Comparison of ENCODE assay signal across 26 mouse cellular contexts in genomic region chr12:70804989-70805388, GRCm38 (mm10).
"Had no signal": no experiment of that assay in that cellular context is flagged by ENCODE, and none has a peak within 500 bp of the region (broad histone marks: within the 10 kb centered on the region; RNA-seq: fewer than 3 reads in every experiment).

No protein-coding gene starts in this region.

- H3K9ac ChIP-seq: heart, embryonic 13.5 days; heart, embryonic 15.5 days; hindbrain, embryonic 13.5 days; hindbrain, embryonic 15.5 days; kidney, embryonic 15.5 days; limb, embryonic 12.5 days; liver, embryonic 13.5 days had no signal

- H3K4me2 ChIP-seq: heart, embryonic 13.5 days; heart, embryonic 15.5 days; hindbrain, embryonic 13.5 days; hindbrain, embryonic 15.5 days; kidney, embryonic 15.5 days; limb, embryonic 12.5 days; liver, embryonic 11.5 days; liver, embryonic 13.5 days had no signal

- H3K27ac ChIP-seq: heart, embryonic 10.5 days; heart, embryonic 13.5 days; heart, embryonic 15.5 days; hindbrain, embryonic 13.5 days; hindbrain, embryonic 15.5 days; hindbrain, postnatal 0 days; kidney, embryonic 15.5 days; kidney, postnatal 0 days; limb, embryonic 10.5 days; limb, embryonic 12.5 days; liver, embryonic 13.5 days had no signal

- H3K27me3 ChIP-seq: heart, embryonic 13.5 days; heart, embryonic 15.5 days; hindbrain, embryonic 13.5 days; hindbrain, embryonic 15.5 days; kidney, embryonic 15.5 days; limb, embryonic 12.5 days; liver, embryonic 13.5 days had no signal

- H3K4me3 ChIP-seq: heart, embryonic 10.5 days; heart, embryonic 13.5 days; heart, embryonic 15.5 days; hindbrain, embryonic 13.5 days; hindbrain, embryonic 15.5 days; kidney, embryonic 15.5 days; limb, embryonic 10.5 days; limb, embryonic 12.5 days; liver, embryonic 13.5 days had no signal

- H3K4me1 ChIP-seq: hindbrain, embryonic 13.5 days; hindbrain, embryonic 15.5 days; kidney, embryonic 15.5 days; limb, embryonic 12.5 days; liver, embryonic 13.5 days had no signal

- ATAC-seq: hindbrain, postnatal 0 days; intestine, embryonic 16.5 days had no signal

- H3K36me3 ChIP-seq: heart, embryonic 10.5 days; heart, embryonic 13.5 days; heart, embryonic 15.5 days; hindbrain, embryonic 13.5 days; hindbrain, embryonic 15.5 days; kidney, embryonic 15.5 days; limb, embryonic 10.5 days; limb, embryonic 12.5 days; liver, embryonic 13.5 days had no signal

- H3K9me3 ChIP-seq: heart, embryonic 10.5 days; heart, embryonic 13.5 days; heart, embryonic 15.5 days; hindbrain, embryonic 13.5 days; hindbrain, embryonic 15.5 days; kidney, embryonic 15.5 days; limb, embryonic 10.5 days; liver, embryonic 13.5 days had no signal

- DNase-seq: gastrocnemius, postnatal 14 days; gastrocnemius, postnatal 36 days; heart, adult 18-20 months; heart, postnatal 14 days; heart, postnatal 36 days; kidney, adult 11 months; kidney, adult 2 months; kidney, adult 9 months; kidney, postnatal 14 days; kidney, postnatal 36 days; layer of hippocampus, adult 9-11 months; layer of hippocampus, postnatal 36 days; liver; liver, embryonic 13.5 days had no signal
